Mouse (Mus musculus) common myeloid progenitor, adult 5-6 weeks (primary cell): ENCODE measurements around the gene 6330409D20Rik. TPM values are rescaled to one million over a fixed set of nuclear protein-coding genes. Genes with fewer than 3 reads are reported as not detected.

Source experiments
- total RNA-seq: library from RNA; stranded (forward); fragments of 200-1000, 187-1606 nt; gene quantifications from 2 replicates; pipeline ENCODE4 v1.2.3, GENCODE M21; 2017

6330409D20Rik gene
- total RNA-seq, 1 experiment from 2014 or later: not detected

Other genes with a start within 250 kb of the 6330409D20Rik start
- gene Fam102a, start 205.7 kb downstream of the 6330409D20Rik start, total RNA-seq: 3.6 and 3.9 TPM in 2 replicates
- gene Dpm2, start 170.2 kb downstream of the 6330409D20Rik start, total RNA-seq: 37.1 and 40.5 TPM in 2 replicates
- gene Pip5kl1, start 166.2 kb downstream of the 6330409D20Rik start, total RNA-seq: not detected in 2 replicates
- not detected in 2 replicates for gene 9430097D07Rik, start 165.3 kb downstream of the 6330409D20Rik start, total RNA-seq
- 25.7 and 28.8 TPM in 2 replicates for gene St6galnac4, start 153.9 kb downstream of the 6330409D20Rik start, total RNA-seq
- gene St6galnac6, start 141.3 kb downstream of the 6330409D20Rik start, total RNA-seq: 12.7 and 22.9 TPM in 2 replicates
- 3.5 TPM in 2 replicates for gene Ak1, start 119.3 kb downstream of the 6330409D20Rik start, total RNA-seq
- 17.8 and 24.0 TPM in 2 replicates for gene Eng, start 94.4 kb downstream of the 6330409D20Rik start, total RNA-seq
- gene Fpgs, start 36.9 kb downstream of the 6330409D20Rik start, total RNA-seq: 27.2 and 39.8 TPM in 2 replicates
- 48.2 and 61.3 TPM in 2 replicates for gene Cdk9, start 27.9 kb downstream of the 6330409D20Rik start, total RNA-seq
- 13.7 and 19.3 TPM in 2 replicates for gene Sh2d3c, start 20.0 kb downstream of the 6330409D20Rik start, total RNA-seq
- 19.2 and 19.9 TPM in 2 replicates for gene Tor2a, start 16.2 kb upstream of the 6330409D20Rik start, total RNA-seq
- gene Ttc16, start 34.6 kb upstream of the 6330409D20Rik start, total RNA-seq: not detected in 2 replicates
- gene Ptrh1, start 34.8 kb upstream of the 6330409D20Rik start, total RNA-seq: 1.3 and 4.0 TPM in 2 replicates
- not detected in 2 replicates for gene Cfap157, start 43.4 kb upstream of the 6330409D20Rik start, total RNA-seq
- 7.4 and 9.1 TPM in 2 replicates for gene Stxbp1, start 106.2 kb upstream of the 6330409D20Rik start, total RNA-seq
- 13.1 TPM in 2 replicates for gene Fam129b, start 135.1 kb upstream of the 6330409D20Rik start, total RNA-seq
- gene Rpl12, start 220.5 kb upstream of the 6330409D20Rik start, total RNA-seq: 2,360 and 2,455 TPM in 2 replicates
- 4.0 and 6.2 TPM in 2 replicates for gene Lrsam1, start 220.6 kb upstream of the 6330409D20Rik start, total RNA-seq
- 1.6 and 3.0 TPM in 2 replicates for gene Slc2a8, start 241.1 kb upstream of the 6330409D20Rik start, total RNA-seq